Mouse (Mus musculus): ENCODE results near the gene Smco3.

DNA sequence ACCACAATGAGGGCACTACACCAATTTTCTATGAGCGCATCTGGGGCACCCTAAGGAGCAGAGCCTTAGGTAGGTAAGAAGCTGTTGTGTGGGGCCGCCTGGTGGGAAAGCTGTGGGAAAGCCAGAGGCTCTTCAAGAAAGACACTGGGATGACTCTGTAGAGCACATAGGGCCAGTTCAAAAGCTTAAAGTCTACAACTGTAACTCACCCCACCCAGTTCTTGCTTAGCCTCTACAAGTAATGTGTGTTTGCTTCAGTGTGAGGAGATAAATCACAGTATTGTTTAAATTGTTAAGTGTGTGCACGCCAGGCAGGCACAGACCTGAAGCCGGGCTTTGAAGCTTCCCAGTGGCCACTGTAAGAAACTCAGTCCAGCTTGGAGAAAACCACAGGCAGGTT is 30.9 kb upstream of the Smco3 start:
- TF ChIP-seq CTCF (IDR thresholded peaks at IDR 0.05; ENCODE audit: low read depth, low read length) (no peak), POLR2A (IDR thresholded peaks at IDR 0.05; ENCODE audit: extremely low read depth, insufficient read depth, low read length) (no peak)
